Mouse (Mus musculus): Measurements from ENCODE around the gene Wrap53.

DNA sequence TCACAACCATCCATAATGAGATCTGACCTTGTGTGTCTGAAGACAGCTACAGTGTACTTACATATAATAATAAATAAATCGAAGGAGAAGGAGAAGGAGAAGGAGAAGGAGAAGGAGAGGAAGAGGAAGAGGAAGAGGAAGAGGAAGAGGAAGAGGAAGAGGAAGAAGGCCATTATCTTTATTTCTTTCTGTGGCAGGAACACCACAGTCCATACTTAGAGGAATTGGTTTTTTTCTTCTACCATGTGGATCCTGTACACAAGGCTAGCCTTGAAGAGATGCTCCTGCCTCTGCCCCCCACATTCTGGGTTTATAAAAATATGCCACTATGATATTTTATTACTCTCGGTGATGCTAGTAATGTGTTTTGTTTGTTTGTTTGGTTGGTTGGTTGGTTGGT lies 26.8 kb upstream of the Wrap53 start:
- TF ChIP-seq CTCF (IDR thresholded peaks at IDR 0.05): no peak
- TF ChIP-seq EP300 (IDR thresholded peaks at IDR 0.05): no peak

All from lung, postnatal 0 days (tissue).